Mouse (Mus musculus): ENCODE measurements at regions not wholly inside any gene's neighbourhood (a gene's known extent, or its start where the extent isn't known, plus 50 kb on each side); places are given as distances from the start of the nearest gene placed in this dataset.

DNA sequence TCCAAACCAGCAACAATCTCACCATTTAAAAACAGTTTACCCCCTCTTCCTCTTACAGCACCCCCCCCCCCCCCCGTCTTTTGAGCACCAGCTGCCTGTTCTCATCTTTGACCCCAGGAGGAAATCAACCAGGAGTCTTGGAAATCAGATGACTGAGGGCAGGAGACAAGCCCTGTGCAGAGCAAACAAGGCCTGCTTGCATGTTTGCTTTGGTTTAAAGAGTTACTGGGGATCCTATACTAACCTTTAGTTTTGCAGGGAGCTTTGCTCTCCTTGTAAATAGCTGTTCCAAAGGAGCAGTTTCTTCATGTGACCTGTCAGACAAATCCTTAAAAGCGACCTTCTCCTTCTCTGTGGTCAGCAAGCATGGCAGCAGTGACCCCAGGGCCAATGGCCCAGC, 88.3 kb upstream of the Teddm2 start:
- no peak for TF ChIP-seq CTCF (IDR thresholded peaks at IDR 0.05; ENCODE audit: low read depth)
- no peak for TF ChIP-seq EP300 (IDR thresholded peaks at IDR 0.05; ENCODE audit: low read depth)

All from heart, postnatal 0 days (tissue).